Mouse (Mus musculus) G1E (cell line): ENCODE results near the gene Lrrc4c.

ENCODE experiments used
- CTCF ChIP-seq: IDR thresholded peaks from 2 replicates; pipeline ENCODE4 v1.5.1; 2012; ENCODE audit warnings: low read depth, low read length, inconsistent platforms, mixed read lengths
- GATA1 ChIP-seq: IDR thresholded peaks from 2 replicates; pipeline ENCODE4 v1.6.1; 2012; ENCODE audit warnings: borderline replicate concordance, low read length, inconsistent platforms, mixed read lengths
- POLR2AphosphoS5 ChIP-seq: IDR thresholded peaks from 2 replicates; pipeline ENCODE4 v1.6.1; 2012; ENCODE audit warnings: low read depth, low read length, inconsistent platforms; ENCODE audit not compliant: insufficient replicate concordance
- TAL1 ChIP-seq: conservative IDR thresholded peaks from 2 replicates; pipeline ENCODE4 v1.6.1; 2012; ENCODE audit warnings: low read depth, low read length, inconsistent platforms, mixed read lengths

DNA sequence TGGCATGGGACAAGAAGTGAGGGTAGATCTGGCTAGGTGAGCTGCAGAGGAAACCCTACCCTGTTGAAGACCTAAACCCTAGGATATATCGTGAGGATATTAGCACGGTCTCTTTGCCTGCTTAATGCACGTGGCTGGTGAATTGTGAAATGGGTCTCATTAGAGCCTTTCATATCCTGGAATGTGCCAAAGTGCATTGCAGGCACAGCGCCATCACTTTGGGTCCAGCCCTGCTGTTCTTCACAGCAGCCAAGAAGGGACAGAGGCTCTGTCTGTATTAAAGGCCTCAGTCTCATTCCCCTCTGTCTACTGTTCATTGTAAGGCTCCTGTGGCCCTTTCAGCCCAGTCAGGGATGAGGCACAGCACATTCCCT is 1160.9 kb downstream of the Lrrc4c start:
- no peak for TF ChIP-seq CTCF
- TF ChIP-seq GATA1, result no peak
- no peak for TF ChIP-seq TAL1
- no peak for TF ChIP-seq POLR2AphosphoS5
